Mouse (Mus musculus) neural tube, embryonic 11.5 days (tissue): ENCODE data around the gene Eif4g1. TPM values are rescaled to one million over a fixed set of nuclear protein-coding genes. Genes with fewer than 3 reads are reported as not detected.

Experiments
- ATAC-seq: fragments of 200-750 bp; cut with Nextera tagmentation; 2 replicates; pipeline ENCODE4 v1.8.0; 2017; ENCODE audit warnings: moderate number of reproducible peaks, mild to moderate bottlenecking, moderate TSS enrichment, moderate library complexity; ENCODE audit not compliant: insufficient read depth, low FRiP score, low TSS enrichment
- DNase-seq: peaks from one replicate; pipeline ENCODE4 v3.0.0-alpha.2; 2015; ENCODE audit warnings: low spot score
- H3K27ac ChIP-seq: fragments of 300-500 bp; sonication (generic); 2 replicates; pipeline ENCODE4 v1.5.1; 2014; ENCODE audit warnings: low read depth, mild to moderate bottlenecking, low read length
- H3K27me3 ChIP-seq: fragments of 300-500 bp; sonication (generic); 2 replicates; pipeline ENCODE4 v1.6.1; 2014; ENCODE audit warnings: mild to moderate bottlenecking, low read length, mixed read lengths; ENCODE audit not compliant: control insufficient read depth, insufficient read depth
- H3K36me3 ChIP-seq: fragments of 300-500 bp; sonication (generic); 2 replicates; pipeline ENCODE4 v1.6.1; 2014; ENCODE audit warnings: mild to moderate bottlenecking, low read length, moderate library complexity, mixed read lengths; ENCODE audit not compliant: control insufficient read depth, insufficient read depth
- H3K4me1 ChIP-seq: fragments of 300-500 bp; sonication (generic); 2 replicates; pipeline ENCODE4 v1.6.1; 2014; ENCODE audit warnings: low read length, mixed read lengths; ENCODE audit not compliant: control insufficient read depth, insufficient read depth
- H3K4me2 ChIP-seq: fragments of 300-500 bp; sonication (generic); 2 replicates; pipeline ENCODE4 v1.6.1; 2014; ENCODE audit warnings: low read depth, mild to moderate bottlenecking, moderate library complexity
- H3K4me3 ChIP-seq: fragments of 300-500 bp; sonication (generic); 2 replicates; pipeline ENCODE4 v1.5.1; 2014; ENCODE audit warnings: low read depth, low read length
- H3K9ac ChIP-seq: fragments of 300-500 bp; sonication (generic); 2 replicates; pipeline ENCODE4 v1.6.1; 2014; ENCODE audit warnings: mild to moderate bottlenecking, low read length
- H3K9me3 ChIP-seq: fragments of 300-500 bp; sonication (generic); 2 replicates; pipeline ENCODE4 v1.6.1; 2016; ENCODE audit warnings: low read length; ENCODE audit not compliant: control insufficient read depth
- WGBS: fragments of 180-500 bp; shearing (Covaris S2); extraction: QIAGEN DNeasy Blood & Tissue Kit; methylation state at CpG from one replicate; pipeline ENCODE4 v1.1.7; 2014; 5-methylcytosine and 5-hydroxymethylcytosine counted together
- polyA plus RNA-seq: library from polyadenylated mRNA; unstranded; fragments of >200 nt; fragmentation: Nextera tagmentation; extraction: Ambion mirVana; gene quantifications from 2 replicates; pipeline ENCODE4 v1.2.1, GENCODE M21; 2014

Gene Eif4g1
- polyA plus RNA-seq, 1 experiment from 2014 or later = 164 TPM

GRCm38 (mm10) chr16:20677974-20678675 is 10.0 kb downstream of the Eif4g1 start:
- DNase-seq = no peak
- Histone ChIP-seq H3K27me3 (no peaks in the 10 kb centered on the region), H3K9me3 (no peaks in the 10 kb centered on the region), H3K4me2 (no peak overlapping the region), H3K4me1 (peaks cover 15% of the 10 kb centered on the region), H3K9ac (no peak overlapping the region), H3K36me3 (peaks cover 34% of the 10 kb centered on the region), H3K27ac (no peak overlapping the region), H3K4me3 (no peak overlapping the region)
- no peak for ATAC-seq
- 91% methylated on average over 10 of the region's 10 CpGs for WGBS

- Histone ChIP-seq H3K36me3 (peaks cover 36% of the 10 kb centered on the region), H3K4me3 (no peak overlapping the region), H3K9ac (no peak overlapping the region), H3K9me3 (no peaks in the 10 kb centered on the region), H3K4me2 (no peak overlapping the region), H3K27ac (no peak overlapping the region), H3K27me3 (no peaks in the 10 kb centered on the region), H3K4me1 (peaks cover 14% of the 10 kb centered on the region)
- 89% methylated on average over 3 of the region's 3 CpGs for WGBS
- ATAC-seq = no peak
- no peak for DNase-seq
Measured at GRCm38 (mm10) chr16:20690774-20691173, 22.7 kb downstream of the Eif4g1 start.

GRCm38 (mm10) chr16:20691617-20692016 is 23.5 kb downstream of the Eif4g1 start:
- ATAC-seq = no peak
- 83% methylated on average over 1 of the region's 1 CpGs for WGBS

GRCm38 (mm10) chr16:20692241-20692965 is 24.3 kb downstream of the Eif4g1 start:
- peak overlapping the region; percentile 72; the same call in 1 of the 2 replicates for H3K4me2 ChIP-seq

More at GRCm38 (mm10) chr16:20691617-20692016, 23.5 kb downstream of the Eif4g1 start:
- no peak overlapping the region for H3K9ac ChIP-seq
- peaks cover 19% of the 10 kb centered on the region for H3K4me1 ChIP-seq
- peaks cover 31% of the 10 kb centered on the region for H3K36me3 ChIP-seq
- H3K4me3 ChIP-seq = no peak overlapping the region
- no peak overlapping the region for H3K27ac ChIP-seq
- no peak for DNase-seq
- no peaks in the 10 kb centered on the region for H3K9me3 ChIP-seq
- H3K27me3 ChIP-seq = no peaks in the 10 kb centered on the region
- H3K4me2 ChIP-seq = no peak overlapping the region

GRCm38 (mm10) chr16:20693111-20693701 is 25.1 kb downstream of the Eif4g1 start, which contains the start of gene Fam131a:
Gene Fam131a (plus strand): TSS chr16:20693241.
- DNase-seq (peak; percentile 95), ATAC-seq (peak; percentile 94)
- peak within 1 kb of the TSS; percentile 80 for H3K27ac ChIP-seq
- under 1% methylated on average over 32 of the region's 37 CpGs for WGBS
- H3K4me1 ChIP-seq = peaks cover 20% of the 10 kb centered on the region
- peak within 1 kb of the TSS; percentile 72 for H3K4me2 ChIP-seq
- H3K9ac ChIP-seq = peak within 1 kb of the TSS; percentile 60
- H3K27me3 ChIP-seq = no peaks in the 10 kb centered on the region
- peak within 1 kb of the TSS; percentile 51 for H3K4me3 ChIP-seq
- peaks cover 21% of the 10 kb centered on the region for H3K36me3 ChIP-seq
- H3K9me3 ChIP-seq = no peaks in the 10 kb centered on the region

More at GRCm38 (mm10) chr16:20692241-20692965, 24.3 kb downstream of the Eif4g1 start:
- peak overlapping the region; percentile 80 for H3K27ac ChIP-seq
- peak overlapping the region; percentile 51 for H3K4me3 ChIP-seq
- no peaks in the 10 kb centered on the region for H3K9me3 ChIP-seq
- H3K4me1 ChIP-seq = peaks cover 20% of the 10 kb centered on the region
- peaks cover 24% of the 10 kb centered on the region for H3K36me3 ChIP-seq
- 39% methylated on average over 16 of the region's 16 CpGs for WGBS
- no peaks in the 10 kb centered on the region for H3K27me3 ChIP-seq
- H3K9ac ChIP-seq = no peak overlapping the region; the same call in 1 of the 2 replicates
- DNase-seq = no peak
- ATAC-seq = no peak

GRCm38 (mm10) chr16:20694781-20695180 is 26.7 kb downstream of the Eif4g1 start:
- H3K4me2 ChIP-seq = peak overlapping the region; percentile 74; the same call in 1 of the 2 replicates
- H3K27me3 ChIP-seq = no peaks in the 10 kb centered on the region
- no peak for DNase-seq
- H3K9ac ChIP-seq = no peak overlapping the region; the same call in 1 of the 2 replicates
- H3K4me1 ChIP-seq = peaks cover 20% of the 10 kb centered on the region
- H3K36me3 ChIP-seq = peaks cover 8% of the 10 kb centered on the region
- no peak for ATAC-seq
- no peak overlapping the region for H3K27ac ChIP-seq
- H3K9me3 ChIP-seq = no peaks in the 10 kb centered on the region
- 83% methylated on average over 8 of the region's 8 CpGs for WGBS
- no peak overlapping the region for H3K4me3 ChIP-seq

GRCm38 (mm10) chr16:20695622-20696323 is 27.7 kb downstream of the Eif4g1 start:
- Histone ChIP-seq H3K36me3 (peaks cover 7% of the 10 kb centered on the region; the same call in 1 of the 2 replicates), H3K4me2 (peak overlapping the region; percentile 74), H3K9ac (peak overlapping the region; percentile 61), H3K27ac (peak overlapping the region; percentile 62; the same call in 1 of the 2 replicates), H3K9me3 (no peaks in the 10 kb centered on the region), H3K4me1 (peaks cover 20% of the 10 kb centered on the region), H3K27me3 (no peaks in the 10 kb centered on the region), H3K4me3 (peak overlapping the region; percentile 32)
- ATAC-seq = peak; percentile 79
- peak; percentile 91 for DNase-seq
- WGBS = under 1% methylated on average over 46 of the region's 46 CpGs

GRCm38 (mm10) chr16:20699266-20699665 is 31.2 kb downstream of the Eif4g1 start:
- Histone ChIP-seq H3K4me2 (no peak overlapping the region), H3K27me3 (no peaks in the 10 kb centered on the region), H3K9me3 (no peaks in the 10 kb centered on the region), H3K9ac (no peak overlapping the region), H3K27ac (no peak overlapping the region), H3K4me1 (peaks cover 18% of the 10 kb centered on the region), H3K36me3 (0 out of 2 replicates have a peak, but pooled peaks cover 4% of the 10 kb centered on the region), H3K4me3 (no peak overlapping the region)
- DNase-seq (no peak), ATAC-seq (no peak)
- WGBS = 81% methylated on average over 5 of the region's 5 CpGs
